Mouse (Mus musculus) kidney, postnatal 10 days (tissue): ENCODE measurements around the gene Aldh2.

Experiments used
- DNase-seq: peaks from one replicate; pipeline ENCODE4 v3.0.0; 2021; ENCODE audit warnings: mixed read lengths

Aldh2 gene

GRCm38 (mm10) chr5:121594714-121595313 lies 1.2 kb upstream of the Aldh2 start:
- DNase-seq = no peak

- peak; percentile 58 for DNase-seq
Measured at GRCm38 (mm10) chr5:121592816-121593407, 712 bp downstream of the Aldh2 start.

DNA sequence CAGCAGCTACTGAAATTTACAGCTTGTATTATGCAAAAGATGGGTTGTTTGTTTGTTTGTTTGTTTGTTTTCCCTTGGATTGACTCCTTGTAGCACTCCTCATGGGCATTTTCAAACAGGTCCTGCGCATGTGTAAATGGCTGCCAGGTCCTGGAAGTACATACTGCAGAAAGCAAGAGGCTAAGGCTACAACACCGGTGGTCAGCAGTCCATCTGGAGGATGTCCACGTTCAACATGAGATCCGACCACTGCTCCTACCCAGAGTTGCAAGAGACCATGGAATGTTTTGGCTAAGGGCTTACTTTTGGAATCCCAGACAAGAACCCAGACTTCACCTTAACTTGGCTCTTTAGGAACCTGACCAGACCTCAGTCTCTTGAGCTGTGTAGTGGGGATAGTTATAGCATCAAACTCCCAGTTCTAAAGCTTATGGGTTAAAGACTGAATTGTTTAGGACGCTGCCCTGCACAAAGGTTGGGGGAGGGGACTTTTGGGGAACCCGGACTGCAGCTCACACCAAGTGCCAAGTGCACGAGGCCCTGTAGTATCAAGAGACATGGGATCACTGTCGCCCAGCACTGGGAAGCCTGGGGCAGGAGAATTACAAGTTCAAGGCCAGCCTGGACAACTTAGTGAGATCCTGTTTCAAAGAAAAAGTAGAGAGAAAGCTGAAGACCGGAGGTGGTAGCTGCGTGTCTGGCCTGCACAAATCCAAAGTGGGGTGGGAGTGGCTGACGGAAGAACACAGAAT lies 1.4 kb downstream of the Aldh2 start:
- DNase-seq = no peak

- no peak for DNase-seq
Measured at GRCm38 (mm10) chr5:121591417-121592063, 2.1 kb downstream of the Aldh2 start.

GRCm38 (mm10) chr5:121589928-121590327 lies 3.7 kb downstream of the Aldh2 start:
- no peak for DNase-seq

DNA sequence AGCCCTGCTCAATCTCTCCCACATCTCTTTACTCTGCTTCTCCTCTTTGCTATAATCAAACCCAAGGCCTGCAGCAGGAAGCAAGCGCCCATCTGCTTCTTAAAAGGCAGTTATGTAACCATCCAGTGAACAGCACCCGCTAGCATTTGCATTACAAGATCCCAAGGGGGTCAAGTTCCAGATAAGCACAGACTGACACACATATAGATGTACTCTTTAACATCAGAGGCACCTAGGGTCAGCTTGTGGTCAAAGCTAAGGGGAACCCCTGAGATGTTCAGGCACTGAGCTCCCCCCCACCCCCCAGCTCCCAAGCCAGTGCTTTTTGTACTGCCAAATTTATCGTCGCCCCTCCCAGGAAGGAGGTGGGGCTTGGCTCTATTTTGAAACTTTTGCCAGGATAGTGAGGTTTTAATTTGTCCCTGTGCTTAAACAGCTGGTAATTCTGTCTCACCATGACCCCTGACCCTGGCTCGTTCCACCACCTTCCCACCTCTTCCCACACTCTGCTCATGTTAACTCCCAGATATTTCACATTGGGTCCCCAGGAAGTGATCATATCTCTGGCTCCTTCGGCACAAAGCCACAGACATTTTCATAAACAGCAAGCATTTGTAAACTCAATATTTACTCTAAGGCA lies 7.1 kb downstream of the Aldh2 start:
- peak; percentile 35 for DNase-seq

GRCm38 (mm10) chr5:121585699-121586098 lies 7.9 kb downstream of the Aldh2 start:
- DNase-seq = no peak

DNA sequence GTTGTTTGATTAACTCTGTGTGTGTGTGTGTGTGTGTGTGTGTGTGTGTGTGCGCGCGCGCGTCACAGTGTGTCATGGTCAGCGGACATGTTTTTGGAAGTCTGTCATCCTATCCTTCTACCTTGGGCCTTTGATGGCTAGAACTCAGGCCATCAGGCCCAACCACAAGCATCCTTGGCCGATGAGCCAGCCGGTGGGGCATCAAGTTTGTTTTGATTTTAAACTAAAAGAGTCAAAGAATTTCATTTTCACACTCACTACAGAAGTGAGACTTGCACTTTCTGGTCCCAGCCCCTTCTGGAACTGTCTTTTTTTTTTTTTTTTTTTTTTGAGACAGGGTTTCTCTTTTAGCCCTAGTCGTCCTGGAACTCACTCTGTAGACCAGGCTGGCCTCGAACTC lies 8.6 kb downstream of the Aldh2 start:
- DNase-seq = no peak

GRCm38 (mm10) chr5:121583765-121584501 lies 9.7 kb downstream of the Aldh2 start:
- DNase-seq = peak; percentile 96

DNA sequence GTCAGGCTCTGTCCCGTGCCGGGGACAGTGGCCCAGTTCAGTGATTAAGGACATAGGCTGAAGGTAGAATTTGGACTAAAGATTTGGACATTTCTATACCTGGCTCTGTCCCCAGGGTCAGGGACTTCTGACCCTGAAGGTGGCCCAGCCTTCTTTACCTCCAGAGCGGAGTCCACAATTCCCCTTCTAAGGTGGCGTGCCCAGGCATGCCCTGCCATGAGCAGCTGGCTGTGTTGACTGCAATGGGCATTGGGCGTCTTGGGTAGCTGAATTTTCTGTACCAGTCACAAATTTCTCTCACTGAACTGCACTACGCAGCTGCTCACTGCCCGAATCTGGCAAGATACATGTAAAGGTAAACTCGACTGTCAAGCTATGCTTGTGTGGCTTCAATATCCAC lies 11.7 kb downstream of the Aldh2 start:
- no peak for DNase-seq

DNA sequence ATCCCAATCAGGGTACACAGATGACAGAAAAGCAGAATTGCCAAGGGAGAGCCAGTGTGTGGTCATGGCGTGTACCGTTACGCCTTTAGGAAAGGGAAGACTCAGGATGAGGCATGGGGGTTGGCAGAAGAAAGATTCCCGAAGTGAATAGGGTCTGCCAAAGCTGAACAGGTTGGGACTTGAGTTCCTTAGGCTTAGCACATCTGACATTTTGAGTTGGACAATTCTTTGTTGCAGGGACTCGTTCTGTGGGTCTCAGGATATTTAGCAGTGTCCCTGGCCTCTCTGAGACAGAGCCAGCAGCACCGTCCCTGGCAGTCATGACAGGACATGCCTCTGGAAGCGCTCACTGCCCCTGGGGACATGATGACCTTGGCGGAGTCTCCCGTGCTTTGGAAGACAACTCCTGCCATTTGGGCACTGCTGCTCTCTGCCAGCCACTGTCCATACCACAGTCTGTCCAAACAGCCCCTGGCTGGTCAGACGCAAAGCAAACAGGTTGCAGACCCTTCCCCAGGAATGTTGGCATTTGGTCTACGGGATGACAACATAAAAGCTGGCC lies 16.6 kb downstream of the Aldh2 start:
- no peak for DNase-seq

DNA sequence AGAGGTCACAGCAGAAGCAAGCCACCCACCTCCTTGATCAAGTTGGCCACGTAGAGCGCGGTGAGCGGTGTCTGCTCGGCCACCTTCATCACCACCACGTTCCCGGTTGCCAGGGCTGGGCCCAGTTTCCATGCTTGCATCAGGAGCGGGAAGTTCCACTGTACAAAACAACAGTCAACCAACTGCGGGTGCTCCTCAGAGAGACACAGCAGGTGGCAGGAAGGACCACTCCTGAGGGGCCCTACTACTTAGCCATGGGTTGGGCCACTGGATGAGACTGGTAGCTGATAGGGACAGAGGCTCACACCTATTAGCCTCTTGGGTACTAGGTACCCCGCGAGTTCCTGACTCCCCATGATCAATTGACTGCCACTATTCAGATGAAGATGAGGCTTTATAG lies 17.8 kb downstream of the Aldh2 start:
- no peak for DNase-seq

GRCm38 (mm10) chr5:121574145-121574544 lies 19.5 kb downstream of the Aldh2 start:
- DNase-seq = no peak

- no peak for DNase-seq
Measured at GRCm38 (mm10) chr5:121570787-121571186, 22.8 kb downstream of the Aldh2 start.

DNA sequence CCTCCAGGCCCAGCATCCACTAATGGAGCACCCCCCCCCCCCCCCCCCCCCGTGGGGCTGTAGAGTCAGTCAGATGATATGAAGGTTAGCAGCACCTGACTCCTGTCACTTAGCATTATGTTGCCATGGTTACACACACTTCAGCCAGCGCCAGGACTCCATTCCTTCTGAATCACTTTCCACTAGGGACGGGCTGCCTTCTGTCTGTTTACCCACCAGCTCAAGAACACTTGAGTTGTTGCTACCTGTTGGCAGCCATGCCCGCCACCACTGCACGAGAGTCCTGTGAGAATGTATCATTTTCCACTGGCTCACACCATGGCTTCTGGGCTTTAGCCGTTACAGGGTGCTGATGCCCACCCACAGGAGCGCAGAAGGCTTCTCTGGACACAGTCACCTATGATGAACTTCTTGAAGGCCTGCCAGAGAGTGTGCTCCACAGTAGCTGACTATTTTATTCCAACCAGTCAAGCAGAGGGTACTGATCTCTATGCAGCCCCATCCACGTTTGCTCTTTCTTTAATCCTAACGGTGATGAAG lies 23.7 kb downstream of the Aldh2 start:
- DNase-seq = no peak

GRCm38 (mm10) chr5:121566035-121566681 lies 27.5 kb downstream of the Aldh2 start:
- DNase-seq = peak; percentile 54

DNA sequence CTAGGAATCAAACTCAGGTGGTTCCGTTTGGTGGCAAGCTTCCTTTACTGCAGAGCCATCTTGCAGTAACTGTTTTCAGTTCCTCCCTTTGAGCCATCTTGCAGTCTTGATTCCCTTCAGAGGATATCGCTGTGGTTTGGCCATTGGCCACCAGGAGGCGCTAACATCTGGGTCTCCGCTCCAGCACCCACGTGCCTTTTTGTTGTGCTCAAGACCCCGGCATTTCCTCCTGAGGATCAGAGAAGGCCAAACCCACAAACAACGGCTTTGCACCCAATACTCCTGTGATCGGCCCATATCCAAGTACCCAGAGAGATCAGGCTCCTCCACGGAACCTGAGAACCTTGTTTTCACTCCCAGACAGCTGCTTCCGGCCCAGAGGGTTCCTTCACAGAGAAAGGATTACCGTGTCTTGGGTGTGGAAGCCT lies 29.1 kb downstream of the Aldh2 start:
- DNase-seq = peak; percentile 95

DNA sequence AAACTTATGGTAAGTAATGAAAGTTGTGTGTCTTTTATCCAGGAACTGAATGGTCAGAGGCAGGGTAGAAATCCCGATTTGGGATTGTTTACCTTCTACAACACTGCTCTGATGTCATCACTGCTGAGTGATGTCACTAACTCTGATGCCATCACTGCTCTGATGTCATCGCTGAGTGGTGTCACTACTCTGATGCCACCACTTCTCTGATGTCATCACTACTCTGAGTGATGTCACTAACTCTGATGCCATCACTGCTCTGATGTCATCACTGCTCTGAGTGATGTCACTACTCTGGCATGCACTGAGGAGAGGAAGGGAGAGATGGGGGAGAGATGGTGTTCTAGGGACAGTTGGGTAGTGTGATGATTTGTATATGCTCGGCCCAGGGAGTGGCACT lies 31.2 kb downstream of the Aldh2 start:
- DNase-seq = no peak

GRCm38 (mm10) chr5:121549196-121549595 lies 44.4 kb downstream of the Aldh2 start:
- no peak for DNase-seq

GRCm38 (mm10) chr5:121547084-121547483 lies 46.5 kb downstream of the Aldh2 start:
- no peak for DNase-seq

- peak; percentile 82 for DNase-seq
Measured at GRCm38 (mm10) chr5:121546530-121546895, 47.1 kb downstream of the Aldh2 start.
